Mouse (Mus musculus): ENCODE measurements around the gene Tnks2. TPM values are rescaled to one million over a fixed set of nuclear protein-coding genes. Genes with fewer than 3 reads are reported as not detected.

Gene Tnks2
- 48.4 and 53.2 TPM in 2 replicates for polyA plus RNA-seq (2015; fragmentation: Nextera tagmentation; extraction: Ambion mirVana)

- peaks cover 6% of the 10 kb centered on the region; the same call in 1 of the 2 replicates for H3K36me3 ChIP-seq
- H3K9ac ChIP-seq = peak within 1 kb of the TSS; percentile 99
- WGBS = under 1% methylated on average over 73 of the region's 73 CpGs
- peak within 1 kb of the TSS; percentile 99 for H3K4me3 ChIP-seq
- H3K9me3 ChIP-seq = no peaks in the 10 kb centered on the region
- peak within 1 kb of the TSS; percentile 97 for H3K27ac ChIP-seq (replicated peaks)
- no peaks in the 10 kb centered on the region for H3K27me3 ChIP-seq
- H3K4me2 ChIP-seq = peak within 1 kb of the TSS; percentile 90
- peak; percentile 97 for ATAC-seq (ENCODE audit: low read depth)
- peaks cover 42% of the 10 kb centered on the region for H3K4me1 ChIP-seq (replicated peaks)
These were observed at the start of gene Tnks2 for GRCm38 (mm10) chr19:36833788-36834531. Gene Tnks2, plus strand, starts transcription at chr19:36834232.

GRCm38 (mm10) chr19:36789873-36790733 lies 43.9 kb upstream of the Tnks2 start:
- H3K4me3 ChIP-seq = no peak overlapping the region
- H3K4me1 ChIP-seq (replicated peaks) = peaks cover 14% of the 10 kb centered on the region
- H3K9me3 ChIP-seq = no peaks in the 10 kb centered on the region
- no peaks in the 10 kb centered on the region for H3K27me3 ChIP-seq
- ATAC-seq (ENCODE audit: low read depth) = peak; percentile 88
- H3K27ac ChIP-seq (replicated peaks) = no peak overlapping the region; the same call in 1 of the 2 replicates
- no peak overlapping the region for H3K4me2 ChIP-seq
- H3K9ac ChIP-seq = no peak overlapping the region
- WGBS = 47% methylated on average over 17 of the region's 17 CpGs
- no peaks in the 10 kb centered on the region for H3K36me3 ChIP-seq

DNA sequence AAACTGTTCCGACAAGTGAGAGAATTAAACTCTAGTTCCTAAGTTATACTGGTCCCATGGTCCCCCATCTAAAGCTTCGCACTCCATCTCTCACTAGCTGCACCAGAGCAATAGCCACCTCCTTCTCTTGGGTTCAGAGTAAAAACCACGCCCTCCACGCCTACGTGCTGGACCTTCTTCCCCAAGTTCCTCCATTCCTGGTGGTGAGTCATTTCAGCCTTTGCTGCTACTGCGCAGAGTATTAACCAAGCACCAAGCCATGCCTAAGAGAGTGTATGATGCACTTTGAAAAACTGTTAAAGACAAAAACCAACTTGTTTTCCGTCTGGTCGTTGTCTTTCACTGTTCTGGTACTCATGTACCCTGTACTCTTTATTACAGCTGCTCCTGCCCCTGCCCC lies 41.4 kb upstream of the Tnks2 start:
- no peaks in the 10 kb centered on the region for H3K36me3 ChIP-seq
- no peak overlapping the region for H3K9ac ChIP-seq
- H3K9me3 ChIP-seq = no peaks in the 10 kb centered on the region
- H3K27me3 ChIP-seq = no peaks in the 10 kb centered on the region
- WGBS = 85% methylated on average over 8 of the region's 8 CpGs
- no peak overlapping the region for H3K4me2 ChIP-seq
- no peak overlapping the region for H3K4me3 ChIP-seq
- no peak overlapping the region for H3K27ac ChIP-seq (replicated peaks)
- ATAC-seq (ENCODE audit: low read depth) = no peak
- H3K4me1 ChIP-seq (replicated peaks) = peaks cover 14% of the 10 kb centered on the region

DNA sequence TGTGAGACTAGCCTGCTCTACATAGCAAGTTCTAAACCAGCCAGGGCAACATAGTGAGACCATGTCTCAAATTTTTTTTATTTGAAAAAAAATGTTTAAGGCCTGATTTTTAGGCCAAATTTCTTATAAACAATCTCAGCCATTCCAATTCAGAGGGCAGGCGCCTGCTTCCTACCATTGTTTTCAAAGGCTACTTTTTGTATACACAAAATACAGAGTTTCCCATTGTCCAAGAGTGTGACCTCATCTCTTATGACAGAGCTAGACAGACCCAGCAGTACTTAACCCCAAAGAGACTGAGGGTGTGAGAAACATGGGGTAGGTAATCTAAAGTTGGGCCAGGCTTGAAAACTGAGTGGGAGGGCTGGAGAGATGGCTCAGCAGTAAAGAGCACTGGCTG lies 40.6 kb upstream of the Tnks2 start:
- no peaks in the 10 kb centered on the region for H3K36me3 ChIP-seq
- peaks cover 14% of the 10 kb centered on the region for H3K4me1 ChIP-seq (replicated peaks)
- no peaks in the 10 kb centered on the region for H3K9me3 ChIP-seq
- H3K27ac ChIP-seq (replicated peaks) = no peak overlapping the region
- no peak overlapping the region for H3K4me2 ChIP-seq
- H3K4me3 ChIP-seq = no peak overlapping the region
- 83% methylated on average over 1 of the region's 1 CpGs for WGBS
- H3K27me3 ChIP-seq = no peaks in the 10 kb centered on the region
- no peak overlapping the region for H3K9ac ChIP-seq
- ATAC-seq (ENCODE audit: low read depth) = no peak

- Histone ChIP-seq H3K4me2 (no peak overlapping the region), H3K27ac (replicated peaks) (no peak overlapping the region), H3K4me1 (replicated peaks) (peaks cover 14% of the 10 kb centered on the region), H3K36me3 (no peaks in the 10 kb centered on the region), H3K4me3 (no peak overlapping the region), H3K9ac (no peak overlapping the region), H3K9me3 (no peaks in the 10 kb centered on the region), H3K27me3 (no peaks in the 10 kb centered on the region)
- WGBS = 95% methylated on average over 4 of the region's 4 CpGs
- no peak for ATAC-seq (ENCODE audit: low read depth)
These were observed 40.0 kb upstream of the Tnks2 start for GRCm38 (mm10) chr19:36794008-36794407.

- Histone ChIP-seq H3K9me3 (no peaks in the 10 kb centered on the region), H3K36me3 (no peaks in the 10 kb centered on the region), H3K4me1 (replicated peaks) (peaks cover 6% of the 10 kb centered on the region), H3K27me3 (no peaks in the 10 kb centered on the region), H3K27ac (replicated peaks) (no peak overlapping the region), H3K9ac (no peak overlapping the region), H3K4me2 (no peak overlapping the region), H3K4me3 (no peak overlapping the region)
- WGBS = 62% methylated on average over 3 of the region's 3 CpGs
- no peak for ATAC-seq (ENCODE audit: low read depth)
These were observed 38.8 kb upstream of the Tnks2 start for GRCm38 (mm10) chr19:36795277-36795676.

DNA sequence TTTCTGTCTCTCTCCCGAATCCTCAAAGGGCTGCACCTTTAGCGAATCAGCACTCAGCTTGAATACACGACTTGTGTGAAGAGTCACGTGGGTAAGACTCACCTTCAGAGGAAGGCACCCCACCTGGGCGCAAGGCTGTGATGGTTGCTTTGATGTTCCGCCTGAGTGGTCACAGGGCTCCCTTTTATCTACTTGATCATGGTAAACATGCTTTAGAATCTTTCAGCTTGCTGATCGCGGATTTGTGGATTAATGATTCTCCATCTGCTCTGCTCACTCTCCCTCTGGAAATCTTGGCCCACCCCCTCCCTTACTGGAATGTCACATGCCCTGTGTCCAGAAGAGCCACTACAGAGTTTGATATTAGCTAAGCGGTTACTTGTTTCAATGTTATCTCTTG lies 37.1 kb upstream of the Tnks2 start:
- H3K27ac ChIP-seq (replicated peaks) = no peak overlapping the region
- 83% methylated on average over 9 of the region's 9 CpGs for WGBS
- H3K27me3 ChIP-seq = no peaks in the 10 kb centered on the region
- H3K4me1 ChIP-seq (replicated peaks) = no peaks in the 10 kb centered on the region
- H3K36me3 ChIP-seq = no peaks in the 10 kb centered on the region
- no peak overlapping the region for H3K4me2 ChIP-seq
- H3K4me3 ChIP-seq = no peak overlapping the region
- no peak overlapping the region for H3K9ac ChIP-seq
- no peaks in the 10 kb centered on the region for H3K9me3 ChIP-seq
- no peak for ATAC-seq (ENCODE audit: low read depth)

- Histone ChIP-seq H3K27ac (replicated peaks) (no peak overlapping the region), H3K36me3 (no peaks in the 10 kb centered on the region), H3K9me3 (no peaks in the 10 kb centered on the region), H3K4me3 (no peak overlapping the region), H3K27me3 (no peaks in the 10 kb centered on the region), H3K4me2 (no peak overlapping the region), H3K4me1 (replicated peaks) (no peaks in the 10 kb centered on the region), H3K9ac (no peak overlapping the region)
- WGBS = 90% methylated on average over 7 of the region's 7 CpGs
- no peak for ATAC-seq (ENCODE audit: low read depth)
These were observed 33.7 kb upstream of the Tnks2 start for GRCm38 (mm10) chr19:36800288-36800687.

GRCm38 (mm10) chr19:36801856-36802641 lies 32.0 kb upstream of the Tnks2 start:
- Histone ChIP-seq H3K27me3 (no peaks in the 10 kb centered on the region), H3K4me1 (replicated peaks) (no peaks in the 10 kb centered on the region), H3K9me3 (no peaks in the 10 kb centered on the region), H3K4me2 (no peak overlapping the region), H3K36me3 (no peaks in the 10 kb centered on the region), H3K9ac (no peak overlapping the region), H3K27ac (replicated peaks) (no peak overlapping the region), H3K4me3 (no peak overlapping the region)
- WGBS = 76% methylated on average over 9 of the region's 9 CpGs
- no peak for ATAC-seq (ENCODE audit: low read depth)

GRCm38 (mm10) chr19:36803403-36803802 lies 30.6 kb upstream of the Tnks2 start:
- Histone ChIP-seq H3K4me1 (replicated peaks) (no peaks in the 10 kb centered on the region), H3K9ac (no peak overlapping the region), H3K36me3 (no peaks in the 10 kb centered on the region), H3K27ac (replicated peaks) (no peak overlapping the region), H3K4me2 (no peak overlapping the region), H3K4me3 (no peak overlapping the region), H3K9me3 (no peaks in the 10 kb centered on the region), H3K27me3 (no peaks in the 10 kb centered on the region)
- ATAC-seq (ENCODE audit: low read depth) = no peak
- WGBS = 96% methylated on average over 8 of the region's 8 CpGs

DNA sequence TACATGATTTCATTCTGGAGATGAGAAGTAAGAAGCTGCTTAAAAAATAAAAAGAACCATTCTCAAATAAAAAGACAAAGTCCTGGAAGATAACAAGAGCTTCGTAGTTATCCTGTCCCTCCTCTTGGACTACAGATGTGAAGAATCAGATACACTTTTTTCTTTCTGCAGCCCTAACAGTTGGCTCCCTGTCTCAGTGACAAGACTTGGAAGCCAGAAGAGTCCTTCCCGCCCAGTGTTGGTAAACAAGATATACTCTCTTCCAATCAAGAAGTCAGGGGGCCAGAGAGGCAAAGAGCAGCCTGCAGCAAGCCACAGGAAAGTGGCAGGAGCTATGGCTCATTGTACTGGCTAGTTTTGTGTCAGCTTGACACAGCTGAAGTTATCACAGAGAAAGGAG lies 27.2 kb upstream of the Tnks2 start:
- H3K4me2 ChIP-seq = no peak overlapping the region
- no peaks in the 10 kb centered on the region for H3K36me3 ChIP-seq
- H3K4me3 ChIP-seq = no peak overlapping the region
- 83% methylated on average over 2 of the region's 2 CpGs for WGBS
- H3K27ac ChIP-seq (replicated peaks) = no peak overlapping the region
- no peaks in the 10 kb centered on the region for H3K4me1 ChIP-seq (replicated peaks)
- H3K27me3 ChIP-seq = no peaks in the 10 kb centered on the region
- H3K9me3 ChIP-seq = no peaks in the 10 kb centered on the region
- no peak overlapping the region for H3K9ac ChIP-seq
- ATAC-seq (ENCODE audit: low read depth) = no peak

Data from neural tube, embryonic 13.5 days (tissue).